Mouse (Mus musculus) bone marrow macrophage, adult 2 months (primary cell): Measurements from ENCODE around the gene Gm42878. TPM values are rescaled to one million over a fixed set of nuclear protein-coding genes. Genes with fewer than 3 reads are reported as not detected.

Experiments
- H3K27ac ChIP-seq: 2 replicates; pipeline ENCODE4 v1.5.1; 2012; ENCODE audit warnings: low read depth, low read length; ENCODE audit not compliant: insufficient read depth
- H3K4me1 ChIP-seq: 2 replicates; pipeline ENCODE4 v1.6.1; 2012; ENCODE audit warnings: low read length; ENCODE audit not compliant: control insufficient read depth, insufficient read depth
- H3K4me3 ChIP-seq: 2 replicates; pipeline ENCODE4 v1.5.1; 2012; ENCODE audit warnings: mild to moderate bottlenecking, low read length, moderate library complexity; ENCODE audit not compliant: insufficient read depth
- CTCF ChIP-seq: IDR thresholded peaks from 2 replicates; pipeline ENCODE4 v1.5.1; 2012; ENCODE audit warnings: low read depth, mild to moderate bottlenecking, low read length, moderate library complexity
- POLR2A ChIP-seq: IDR thresholded peaks from 2 replicates; pipeline ENCODE4 v1.6.1; 2012; ENCODE audit warnings: mild to moderate bottlenecking, low read depth, low read length, borderline replicate concordance
- polyA plus RNA-seq: library from polyadenylated mRNA; stranded (reverse); fragments of >200 nt; gene quantifications from 2 replicates; pipeline ENCODE4 v1.2.4, GENCODE M21; 2012; ENCODE audit not compliant: missing spikeins, insufficient read depth, insufficient read length

Gm42878 gene
- polyA plus RNA-seq, 1 experiment, result not detected

DNA sequence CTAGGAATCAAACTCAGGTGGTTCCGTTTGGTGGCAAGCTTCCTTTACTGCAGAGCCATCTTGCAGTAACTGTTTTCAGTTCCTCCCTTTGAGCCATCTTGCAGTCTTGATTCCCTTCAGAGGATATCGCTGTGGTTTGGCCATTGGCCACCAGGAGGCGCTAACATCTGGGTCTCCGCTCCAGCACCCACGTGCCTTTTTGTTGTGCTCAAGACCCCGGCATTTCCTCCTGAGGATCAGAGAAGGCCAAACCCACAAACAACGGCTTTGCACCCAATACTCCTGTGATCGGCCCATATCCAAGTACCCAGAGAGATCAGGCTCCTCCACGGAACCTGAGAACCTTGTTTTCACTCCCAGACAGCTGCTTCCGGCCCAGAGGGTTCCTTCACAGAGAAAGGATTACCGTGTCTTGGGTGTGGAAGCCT, 19.2 kb upstream of the Gm42878 start:
- Histone ChIP-seq H3K27ac (no peak overlapping the region), H3K4me3 (0 out of 2 replicates have a peak overlapping the region, but pooled peaks have one; percentile 7), H3K4me1 (0 out of 2 replicates have a peak, but pooled peaks cover 3% of the 10 kb centered on the region)
- TF ChIP-seq CTCF (peak; percentile 98), POLR2A (no peak)

DNA sequence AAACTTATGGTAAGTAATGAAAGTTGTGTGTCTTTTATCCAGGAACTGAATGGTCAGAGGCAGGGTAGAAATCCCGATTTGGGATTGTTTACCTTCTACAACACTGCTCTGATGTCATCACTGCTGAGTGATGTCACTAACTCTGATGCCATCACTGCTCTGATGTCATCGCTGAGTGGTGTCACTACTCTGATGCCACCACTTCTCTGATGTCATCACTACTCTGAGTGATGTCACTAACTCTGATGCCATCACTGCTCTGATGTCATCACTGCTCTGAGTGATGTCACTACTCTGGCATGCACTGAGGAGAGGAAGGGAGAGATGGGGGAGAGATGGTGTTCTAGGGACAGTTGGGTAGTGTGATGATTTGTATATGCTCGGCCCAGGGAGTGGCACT, 17.2 kb upstream of the Gm42878 start:
- Histone ChIP-seq H3K4me1 (0 out of 2 replicates have a peak, but pooled peaks cover 3% of the 10 kb centered on the region), H3K4me3 (no peak overlapping the region), H3K27ac (no peak overlapping the region)
- no peak for TF ChIP-seq POLR2A
- TF ChIP-seq CTCF, result no peak

DNA sequence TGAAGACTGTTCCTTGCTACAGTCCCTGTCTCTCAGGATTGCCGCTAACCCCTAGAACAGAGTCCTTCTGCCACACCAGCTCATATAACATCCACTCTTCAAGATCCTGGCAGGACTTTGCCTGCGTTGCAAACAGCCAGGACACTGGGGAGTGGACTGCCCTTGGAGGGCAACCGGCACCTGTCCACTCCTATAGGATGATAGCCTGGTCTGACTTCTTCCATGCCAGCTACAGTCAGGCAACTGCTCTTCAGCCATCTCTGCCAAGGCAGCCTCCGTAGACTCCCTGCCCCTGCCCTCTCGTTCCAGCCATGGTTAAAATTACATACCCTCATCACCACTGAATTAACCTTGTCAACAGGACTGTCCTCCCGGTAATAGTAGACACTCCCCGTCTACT, 3.9 kb upstream of the Gm42878 start:
- H3K4me3 ChIP-seq, result no peak overlapping the region
- TF ChIP-seq POLR2A, result no peak
- H3K27ac ChIP-seq, result no peak overlapping the region
- H3K4me1 ChIP-seq, result peaks cover 7% of the 10 kb centered on the region

DNA sequence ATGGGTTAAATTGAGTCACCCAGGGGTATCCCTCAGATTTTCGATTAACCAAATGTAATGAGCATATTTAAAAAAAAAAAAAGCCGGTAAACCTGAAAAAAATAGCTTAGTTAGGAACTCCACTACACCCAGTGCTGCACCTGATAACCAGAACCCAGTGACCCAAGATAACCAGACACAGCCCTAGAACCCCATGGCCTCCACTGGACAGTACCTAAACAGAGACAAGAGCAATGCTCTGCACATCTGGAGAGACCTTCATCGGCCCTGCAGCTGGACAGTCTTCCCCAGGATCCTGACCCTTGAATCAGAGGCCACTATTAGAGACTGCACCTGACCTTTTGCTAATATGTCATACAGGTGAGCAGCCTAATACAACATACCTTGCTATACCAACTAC, 1.8 kb upstream of the Gm42878 start:
- Histone ChIP-seq H3K27ac (no peak overlapping the region), H3K4me1 (peaks cover 18% of the 10 kb centered on the region), H3K4me3 (no peak overlapping the region)
- no peak for TF ChIP-seq CTCF
- TF ChIP-seq POLR2A, result no peak

DNA sequence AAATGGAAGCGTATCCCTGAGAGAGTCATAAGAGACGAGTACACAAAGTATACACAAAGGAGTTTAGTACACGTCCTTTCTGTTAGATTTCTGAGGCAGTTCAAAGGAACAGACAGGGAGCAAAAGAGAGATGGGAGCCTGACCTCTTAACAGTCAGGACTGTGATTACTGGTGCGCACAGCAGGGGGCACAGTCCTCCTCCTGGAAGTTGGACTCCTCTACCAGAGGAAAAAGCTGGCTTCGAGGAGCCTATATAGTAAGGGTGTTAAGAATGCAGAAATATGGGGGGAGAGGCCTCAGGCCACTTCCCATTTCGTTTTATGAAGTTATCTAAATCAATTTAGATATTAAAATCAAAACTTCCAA, 1.2 kb upstream of the Gm42878 start:
- Histone ChIP-seq H3K4me3 (peak overlapping the region; percentile 79), H3K4me1 (peaks cover 18% of the 10 kb centered on the region), H3K27ac (0 out of 2 replicates have a peak overlapping the region, but pooled peaks have one; percentile 43)
- no peak for TF ChIP-seq POLR2A
- TF ChIP-seq CTCF, result no peak

DNA sequence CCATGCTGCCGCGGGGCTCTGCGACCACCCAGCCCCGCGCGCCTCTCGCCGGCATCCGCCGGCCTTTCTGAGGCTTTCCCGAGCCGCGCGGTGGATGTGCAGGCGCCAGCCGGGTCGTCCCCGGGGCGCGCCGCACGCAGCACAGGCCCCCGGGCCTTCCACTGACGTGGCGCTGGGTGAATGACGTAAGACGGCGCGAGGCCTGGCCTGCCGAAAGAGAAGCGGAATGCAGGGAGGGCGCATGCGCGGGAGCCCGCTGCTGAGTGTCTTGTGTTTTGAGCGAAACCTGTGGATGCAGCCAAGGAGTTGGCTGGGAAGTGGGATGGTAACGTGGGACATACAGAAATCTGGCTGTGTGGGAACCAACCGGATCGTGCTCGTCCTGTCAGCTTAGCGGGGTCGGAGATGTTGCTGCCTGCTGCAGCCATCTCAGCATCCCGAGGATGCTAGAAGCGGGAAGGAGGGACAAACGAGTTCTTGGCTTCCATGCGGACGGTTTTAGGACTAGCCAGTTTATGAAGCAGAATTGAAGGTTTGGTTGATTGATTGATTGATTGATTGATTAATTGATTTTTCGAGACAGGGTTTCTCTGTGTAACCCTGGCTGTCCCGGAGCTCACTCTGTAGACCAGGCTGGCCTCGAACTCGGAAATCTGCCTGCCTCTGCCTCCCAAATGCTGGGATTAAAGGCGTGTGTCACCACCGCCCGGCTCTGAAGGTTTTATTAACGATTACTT, 679 bp upstream of the Gm42878 start, which contains the start of gene Mapkapk5:
TSS of gene Mapkapk5 (minus strand) at position 113 of the 737 bp plus-strand sequence.
- Histone ChIP-seq H3K4me1 (peaks cover 18% of the 10 kb centered on the region), H3K4me3 (peak within 1 kb of the TSS; percentile 79), H3K27ac (peak within 1 kb of the TSS; percentile 83)
- TF ChIP-seq POLR2A (no peak), CTCF (no peak)

DNA sequence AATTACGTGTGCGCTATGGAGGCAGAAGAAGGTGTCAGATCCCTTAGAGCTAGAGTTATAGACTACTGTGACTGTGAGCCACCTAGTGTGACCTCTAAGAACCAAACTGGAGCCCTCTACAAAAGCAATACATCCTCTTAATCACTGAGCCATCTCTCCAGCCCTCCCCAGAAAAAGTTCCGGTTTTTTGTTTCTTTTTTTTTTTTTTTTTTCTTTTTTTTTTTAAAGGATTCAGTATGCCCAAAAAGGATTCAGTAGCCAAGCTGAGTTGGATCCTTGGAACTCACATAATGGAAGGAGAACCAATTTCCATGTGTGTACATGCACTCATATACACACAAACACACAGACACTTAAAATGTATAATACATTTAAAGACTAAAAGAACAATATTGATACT, 1.9 kb downstream of the Gm42878 start:
- peaks cover 18% of the 10 kb centered on the region for H3K4me1 ChIP-seq
- no peak overlapping the region for H3K27ac ChIP-seq
- H3K4me3 ChIP-seq, result no peak overlapping the region
- TF ChIP-seq CTCF (no peak), POLR2A (no peak)

DNA sequence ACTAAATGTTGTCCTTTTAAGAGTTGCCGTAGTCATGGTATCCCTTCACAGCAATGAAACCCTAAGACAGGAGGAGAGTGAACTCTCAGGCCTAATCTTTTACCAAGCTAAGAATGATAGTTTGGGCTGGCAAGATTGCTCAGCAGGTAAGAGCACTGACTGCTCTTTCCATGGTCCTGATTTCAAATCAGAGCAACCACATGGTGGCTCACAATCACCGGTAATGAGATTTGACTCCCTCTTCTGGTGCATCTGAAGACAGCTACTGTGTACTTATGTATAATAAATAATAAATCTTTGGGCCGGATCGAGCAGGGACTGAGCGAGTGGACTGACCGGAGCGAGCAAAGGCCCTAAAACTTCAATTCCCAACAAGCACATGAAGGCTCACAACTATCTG, 4.0 kb downstream of the Gm42878 start:
- Histone ChIP-seq H3K27ac (no peak overlapping the region), H3K4me3 (no peak overlapping the region), H3K4me1 (peaks cover 18% of the 10 kb centered on the region)
- TF ChIP-seq POLR2A (no peak), CTCF (no peak)

DNA sequence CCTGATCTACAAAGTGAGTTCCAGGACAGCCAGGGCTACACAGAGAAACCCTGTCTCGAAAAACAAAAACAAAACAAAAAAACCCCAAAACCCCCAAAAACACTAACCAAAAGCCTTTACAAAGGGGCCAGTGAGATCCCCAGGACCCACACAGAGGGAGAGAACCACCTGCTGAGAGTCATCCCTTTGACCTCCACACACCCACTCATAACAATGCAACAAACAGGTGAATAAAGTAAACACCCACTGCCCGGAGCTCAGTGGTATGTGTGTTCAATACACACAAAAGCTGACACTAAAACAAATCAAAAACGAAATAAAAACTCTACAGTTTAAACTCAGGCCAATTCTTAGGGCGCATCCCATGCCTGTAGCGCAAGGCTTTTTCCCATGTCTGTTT, 5.2 kb downstream of the Gm42878 start:
- H3K4me3 ChIP-seq, result no peak overlapping the region
- TF ChIP-seq POLR2A, result no peak
- TF ChIP-seq CTCF, result no peak
- H3K4me1 ChIP-seq, result peaks cover 18% of the 10 kb centered on the region
- no peak overlapping the region for H3K27ac ChIP-seq

DNA sequence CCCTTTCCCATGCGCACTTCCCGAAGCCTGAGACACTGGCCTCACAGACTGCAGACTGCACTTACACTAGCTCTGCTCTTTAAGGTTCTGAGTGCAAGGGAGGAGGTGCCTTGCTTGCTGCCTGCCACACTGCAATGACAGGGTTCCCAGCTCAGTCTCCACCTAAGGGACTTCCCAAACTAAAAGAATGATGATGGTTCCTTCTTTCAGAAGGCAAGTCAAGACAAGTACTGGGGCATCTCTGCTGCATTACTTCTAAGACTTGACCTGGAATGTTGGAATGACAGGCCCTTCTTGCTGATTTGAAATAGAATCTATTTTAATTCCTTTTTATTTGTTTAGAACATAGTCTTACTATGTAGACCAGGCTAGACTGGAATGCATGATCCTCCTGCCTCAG, 7.7 kb downstream of the Gm42878 start:
- Histone ChIP-seq H3K4me1 (peaks cover 7% of the 10 kb centered on the region), H3K4me3 (no peak overlapping the region), H3K27ac (peak overlapping the region; percentile 13; the same call in 1 of the 2 replicates)
- TF ChIP-seq CTCF (no peak), POLR2A (no peak)
